Mouse (Mus musculus): ENCODE measurements around the gene Rac2. TPM values are rescaled to one million over a fixed set of nuclear protein-coding genes. Genes with fewer than 3 reads are reported as not detected.

The Rac2 gene
- polyA plus RNA-seq, 1 experiment = 1,833 TPM

GRCm38 (mm10) chr15:78511951-78512350 is 60.6 kb downstream of the Rac2 start:
- WGBS = 21% methylated on average over 7 of the region's 7 CpGs
- DNase-seq = no peak
- no peaks in the 10 kb centered on the region for H3K36me3 ChIP-seq (ENCODE audit: control insufficient read depth, insufficient read depth, low read length)
- H3K27me3 ChIP-seq (ENCODE audit: control insufficient read depth, insufficient read depth, low read length) = no peaks in the 10 kb centered on the region
- H3K4me1 ChIP-seq (replicated peaks; ENCODE audit: control insufficient read depth, insufficient read depth, low read length) = peaks cover 32% of the 10 kb centered on the region
- no peak overlapping the region for H3K27ac ChIP-seq (ENCODE audit: control insufficient read depth, insufficient read depth, low read length)
- no peak overlapping the region for H3K4me3 ChIP-seq (ENCODE audit: control insufficient read depth, insufficient read depth, low read length)
- no peak for TF ChIP-seq CTCF (IDR thresholded peaks at IDR 0.05; ENCODE audit: borderline replicate concordance, control insufficient read depth, extremely low read depth, insufficient read depth, low read length, poor library complexity)
- TF ChIP-seq POLR2A (IDR thresholded peaks at IDR 0.05; ENCODE audit: control insufficient read depth, extremely low read depth, insufficient read depth, low read length, poor library complexity) = no peak

DNA sequence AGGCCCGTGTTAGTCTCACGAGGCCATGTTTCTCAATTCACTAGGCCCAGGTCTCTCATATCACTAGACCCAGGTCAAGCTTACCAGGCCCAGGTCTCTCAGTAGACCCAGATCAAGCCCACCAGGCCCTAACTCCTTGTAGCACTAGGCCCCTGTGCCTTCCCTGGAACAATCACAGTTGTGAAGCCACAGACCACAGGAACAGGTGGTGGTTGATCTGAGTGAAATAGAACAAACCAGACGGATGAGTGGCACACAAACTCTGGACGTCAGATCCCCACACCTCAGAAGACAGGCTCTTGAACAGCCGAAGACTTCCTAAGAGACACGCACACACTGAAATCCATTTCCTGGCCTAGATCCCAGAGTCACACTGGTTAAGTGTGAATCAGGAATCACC is 61.8 kb downstream of the Rac2 start:
- H3K27ac ChIP-seq (ENCODE audit: control insufficient read depth, insufficient read depth, low read length) = no peak overlapping the region
- 29% methylated on average over 6 of the region's 6 CpGs for WGBS
- H3K36me3 ChIP-seq (ENCODE audit: control insufficient read depth, insufficient read depth, low read length) = no peaks in the 10 kb centered on the region
- TF ChIP-seq POLR2A (IDR thresholded peaks at IDR 0.05; ENCODE audit: control insufficient read depth, extremely low read depth, insufficient read depth, low read length, poor library complexity) = no peak
- no peak for TF ChIP-seq CTCF (IDR thresholded peaks at IDR 0.05; ENCODE audit: borderline replicate concordance, control insufficient read depth, extremely low read depth, insufficient read depth, low read length, poor library complexity)
- no peak overlapping the region for H3K4me3 ChIP-seq (ENCODE audit: control insufficient read depth, insufficient read depth, low read length)
- H3K27me3 ChIP-seq (ENCODE audit: control insufficient read depth, insufficient read depth, low read length) = no peaks in the 10 kb centered on the region
- DNase-seq = no peak
- H3K4me1 ChIP-seq (replicated peaks; ENCODE audit: control insufficient read depth, insufficient read depth, low read length) = peaks cover 29% of the 10 kb centered on the region

- peaks cover 29% of the 10 kb centered on the region for H3K4me1 ChIP-seq (replicated peaks; ENCODE audit: control insufficient read depth, insufficient read depth, low read length)
- DNase-seq = no peak
- WGBS = 41% methylated on average over 8 of the region's 8 CpGs
- no peak overlapping the region for H3K4me3 ChIP-seq (ENCODE audit: control insufficient read depth, insufficient read depth, low read length)
- no peaks in the 10 kb centered on the region for H3K27me3 ChIP-seq (ENCODE audit: control insufficient read depth, insufficient read depth, low read length)
- H3K36me3 ChIP-seq (ENCODE audit: control insufficient read depth, insufficient read depth, low read length) = no peaks in the 10 kb centered on the region
- no peak overlapping the region for H3K27ac ChIP-seq (ENCODE audit: control insufficient read depth, insufficient read depth, low read length)
- TF ChIP-seq CTCF (IDR thresholded peaks at IDR 0.05; ENCODE audit: borderline replicate concordance, control insufficient read depth, extremely low read depth, insufficient read depth, low read length, poor library complexity) (no peak), POLR2A (IDR thresholded peaks at IDR 0.05; ENCODE audit: control insufficient read depth, extremely low read depth, insufficient read depth, low read length, poor library complexity) (no peak)
Observed at GRCm38 (mm10) chr15:78510121-78510576, 62.4 kb downstream of the Rac2 start.

DNA sequence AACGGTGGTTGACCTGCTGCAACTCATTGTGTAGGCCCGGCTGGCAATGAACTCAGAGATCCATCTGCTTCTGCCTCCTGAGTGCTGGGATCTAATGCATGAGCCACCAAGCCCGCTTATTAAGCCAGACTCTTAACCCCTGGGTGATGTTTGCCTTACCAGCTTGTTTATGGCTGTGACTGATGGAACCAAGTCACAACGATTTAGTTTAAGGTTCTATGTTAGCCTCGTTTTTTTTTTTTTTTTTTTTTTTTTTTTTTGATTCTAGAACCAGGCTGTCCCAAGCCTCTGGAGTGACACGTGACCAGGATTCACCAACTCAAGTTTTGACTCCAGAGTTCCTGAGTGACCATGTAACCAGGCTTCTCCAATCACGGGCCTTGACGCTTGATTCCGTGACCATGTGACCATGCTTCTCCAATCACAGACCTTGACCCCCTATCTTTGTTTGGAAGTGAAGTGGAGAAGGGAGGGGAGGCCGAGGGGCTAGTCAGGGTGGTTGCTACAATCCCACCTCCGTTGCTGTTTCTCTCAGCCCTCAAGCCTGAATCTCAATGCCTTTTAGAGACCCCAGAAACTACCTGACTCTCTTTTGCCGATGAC is 63.2 kb downstream of the Rac2 start:
- 92% methylated on average over 12 of the region's 12 CpGs for WGBS
- no peaks in the 10 kb centered on the region for H3K27me3 ChIP-seq (ENCODE audit: control insufficient read depth, insufficient read depth, low read length)
- no peak for DNase-seq
- no peak overlapping the region for H3K4me3 ChIP-seq (ENCODE audit: control insufficient read depth, insufficient read depth, low read length)
- H3K36me3 ChIP-seq (ENCODE audit: control insufficient read depth, insufficient read depth, low read length) = no peaks in the 10 kb centered on the region
- peaks cover 27% of the 10 kb centered on the region for H3K4me1 ChIP-seq (replicated peaks; ENCODE audit: control insufficient read depth, insufficient read depth, low read length)
- no peak overlapping the region for H3K27ac ChIP-seq (ENCODE audit: control insufficient read depth, insufficient read depth, low read length)
- TF ChIP-seq POLR2A (IDR thresholded peaks at IDR 0.05; ENCODE audit: control insufficient read depth, extremely low read depth, insufficient read depth, low read length, poor library complexity) = no peak
- TF ChIP-seq CTCF (IDR thresholded peaks at IDR 0.05; ENCODE audit: borderline replicate concordance, control insufficient read depth, extremely low read depth, insufficient read depth, low read length, poor library complexity) = no peak

Other genes with a start within 250 kb of the Rac2 start
- gene Csf2rb, start 247.0 kb downstream of the Rac2 start, polyA plus RNA-seq (2012; rRNA removed) = 35.0 and 38.3 TPM in 2 replicates
- 0.46 and 0.50 TPM in 2 replicates for gene Tex33, start 176.9 kb downstream of the Rac2 start, polyA plus RNA-seq (2012; rRNA removed)
- gene Tst, start 166.9 kb downstream of the Rac2 start, polyA plus RNA-seq (2012; rRNA removed) = 44.5 and 58.0 TPM in 2 replicates
- 188 and 195 TPM in 2 replicates for gene Mpst, start 166.4 kb downstream of the Rac2 start, polyA plus RNA-seq (2012; rRNA removed)
- gene Kctd17, start 144.2 kb downstream of the Rac2 start, polyA plus RNA-seq (2012; rRNA removed) = 77.8 and 78.0 TPM in 2 replicates
- 0.39 and 1.5 TPM in 2 replicates for gene Tmprss6, start 104.1 kb downstream of the Rac2 start, polyA plus RNA-seq (2012; rRNA removed)
- gene Il2rb, start 77.5 kb downstream of the Rac2 start, polyA plus RNA-seq (2012; rRNA removed) = 49.7 and 53.7 TPM in 2 replicates
- gene C1qtnf6, start 41.4 kb downstream of the Rac2 start, polyA plus RNA-seq (2012; rRNA removed) = 12.5 and 13.5 TPM in 2 replicates
- 1.6 and 2.2 TPM in 2 replicates for gene Sstr3, start 28.1 kb downstream of the Rac2 start, polyA plus RNA-seq (2012; rRNA removed)
- 81.1 and 83.6 TPM in 2 replicates for gene Cyth4, start 24.3 kb upstream of the Rac2 start, polyA plus RNA-seq (2012; rRNA removed)
- gene Elfn2, start 146.0 kb upstream of the Rac2 start, polyA plus RNA-seq (2012; rRNA removed) = 4.7 and 8.4 TPM in 2 replicates
- 97.5 and 110 TPM in 2 replicates for gene Mfng, start 200.7 kb upstream of the Rac2 start, polyA plus RNA-seq (2012; rRNA removed)
- gene Card10, start 230.3 kb upstream of the Rac2 start, polyA plus RNA-seq (2012; rRNA removed) = 12.6 and 13.0 TPM in 2 replicates

All from thymus, adult 2 months (tissue).